Mouse (Mus musculus): ENCODE measurements around the gene Nfe2. TPM values are rescaled to one million over a fixed set of nuclear protein-coding genes. Genes with fewer than 3 reads are reported as not detected.

Nfe2 gene
- polyA plus RNA-seq, 1 experiment from 2014 or later, result 0.30 TPM

- no peaks in the 10 kb centered on the region for H3K27me3 ChIP-seq (replicated peaks; ENCODE audit: control insufficient read depth, insufficient read depth, low read length)
- H3K9ac ChIP-seq (replicated peaks; ENCODE audit: low read depth, low read length), result peak overlapping the region; percentile 7; the same call in 1 of the 2 replicates
- no peak for ATAC-seq
- H3K4me2 ChIP-seq (ENCODE audit: low read length), result no peak overlapping the region
- 37% methylated on average over 5 of the region's 5 CpGs for WGBS
- peak overlapping the region; percentile 63 for H3K27ac ChIP-seq (ENCODE audit: low read length)
- H3K4me1 ChIP-seq (replicated peaks; ENCODE audit: control insufficient read depth, insufficient read depth, low read length), result peaks cover 75% of the 10 kb centered on the region
- no peaks in the 10 kb centered on the region for H3K36me3 ChIP-seq (ENCODE audit: control insufficient read depth, insufficient read depth)
- H3K9me3 ChIP-seq (ENCODE audit: control insufficient read depth, low read length), result no peaks in the 10 kb centered on the region
- no peak overlapping the region for H3K4me3 ChIP-seq (replicated peaks; ENCODE audit: low read length)
These were observed 43.5 kb upstream of the Nfe2 start for GRCm38 (mm10) chr15:103301547-103302340.

GRCm38 (mm10) chr15:103301046-103301445, 42.8 kb upstream of the Nfe2 start:
- H3K27me3 ChIP-seq (replicated peaks; ENCODE audit: control insufficient read depth, insufficient read depth, low read length), result no peaks in the 10 kb centered on the region
- H3K4me2 ChIP-seq (ENCODE audit: low read length), result no peak overlapping the region; the same call in 1 of the 2 replicates
- H3K36me3 ChIP-seq (ENCODE audit: control insufficient read depth, insufficient read depth), result no peaks in the 10 kb centered on the region
- ATAC-seq, result no peak
- H3K27ac ChIP-seq (ENCODE audit: low read length), result peak overlapping the region; percentile 97
- H3K4me1 ChIP-seq (replicated peaks; ENCODE audit: control insufficient read depth, insufficient read depth, low read length), result peaks cover 72% of the 10 kb centered on the region
- no peak overlapping the region for H3K4me3 ChIP-seq (replicated peaks; ENCODE audit: low read length)
- H3K9ac ChIP-seq (replicated peaks; ENCODE audit: low read depth, low read length), result peak overlapping the region; percentile 12; the same call in 1 of the 2 replicates
- 6% methylated on average over 2 of the region's 2 CpGs for WGBS
- H3K9me3 ChIP-seq (ENCODE audit: control insufficient read depth, low read length), result no peaks in the 10 kb centered on the region

- H3K4me1 ChIP-seq (replicated peaks; ENCODE audit: control insufficient read depth, insufficient read depth, low read length), result peaks cover 67% of the 10 kb centered on the region
- peak overlapping the region; percentile 40 for H3K4me3 ChIP-seq (replicated peaks; ENCODE audit: low read length)
- H3K4me2 ChIP-seq (ENCODE audit: low read length), result peak overlapping the region; percentile 55
- H3K36me3 ChIP-seq (ENCODE audit: control insufficient read depth, insufficient read depth), result no peaks in the 10 kb centered on the region
- peak overlapping the region; percentile 63 for H3K9ac ChIP-seq (replicated peaks; ENCODE audit: low read depth, low read length)
- WGBS, result 13% methylated on average over 2 of the region's 2 CpGs
- H3K27ac ChIP-seq (ENCODE audit: low read length), result peak overlapping the region; percentile 97
- H3K27me3 ChIP-seq (replicated peaks; ENCODE audit: control insufficient read depth, insufficient read depth, low read length), result no peaks in the 10 kb centered on the region
- H3K9me3 ChIP-seq (ENCODE audit: control insufficient read depth, low read length), result no peaks in the 10 kb centered on the region
- no peak for ATAC-seq
These were observed 42.4 kb upstream of the Nfe2 start for GRCm38 (mm10) chr15:103300560-103300959.

- peak overlapping the region; percentile 40 for H3K4me3 ChIP-seq (replicated peaks; ENCODE audit: low read length)
- WGBS, result 3% methylated on average over 18 of the region's 18 CpGs
- peak overlapping the region; percentile 97 for H3K27ac ChIP-seq (ENCODE audit: low read length)
- peak; percentile 56 for ATAC-seq
- peak overlapping the region; percentile 63 for H3K9ac ChIP-seq (replicated peaks; ENCODE audit: low read depth, low read length)
- H3K36me3 ChIP-seq (ENCODE audit: control insufficient read depth, insufficient read depth), result no peaks in the 10 kb centered on the region
- H3K27me3 ChIP-seq (replicated peaks; ENCODE audit: control insufficient read depth, insufficient read depth, low read length), result no peaks in the 10 kb centered on the region
- H3K4me1 ChIP-seq (replicated peaks; ENCODE audit: control insufficient read depth, insufficient read depth, low read length), result peaks cover 67% of the 10 kb centered on the region
- no peaks in the 10 kb centered on the region for H3K9me3 ChIP-seq (ENCODE audit: control insufficient read depth, low read length)
- H3K4me2 ChIP-seq (ENCODE audit: low read length), result peak overlapping the region; percentile 55
These were observed 41.9 kb upstream of the Nfe2 start for GRCm38 (mm10) chr15:103300067-103300471.

GRCm38 (mm10) chr15:103299644-103300043, 41.4 kb upstream of the Nfe2 start:
- ATAC-seq, result peak; percentile 7
- peak overlapping the region; percentile 40 for H3K4me3 ChIP-seq (replicated peaks; ENCODE audit: low read length)
- peak overlapping the region; percentile 55 for H3K4me2 ChIP-seq (ENCODE audit: low read length)
- peak overlapping the region; percentile 63 for H3K9ac ChIP-seq (replicated peaks; ENCODE audit: low read depth, low read length)
- no peaks in the 10 kb centered on the region for H3K27me3 ChIP-seq (replicated peaks; ENCODE audit: control insufficient read depth, insufficient read depth, low read length)
- peaks cover 67% of the 10 kb centered on the region for H3K4me1 ChIP-seq (replicated peaks; ENCODE audit: control insufficient read depth, insufficient read depth, low read length)
- H3K9me3 ChIP-seq (ENCODE audit: control insufficient read depth, low read length), result no peaks in the 10 kb centered on the region
- no peaks in the 10 kb centered on the region for H3K36me3 ChIP-seq (ENCODE audit: control insufficient read depth, insufficient read depth)
- peak overlapping the region; percentile 97 for H3K27ac ChIP-seq (ENCODE audit: low read length)
- WGBS, result 6% methylated on average over 8 of the region's 8 CpGs

GRCm38 (mm10) chr15:103298861-103299616, 40.8 kb upstream of the Nfe2 start:
- H3K4me2 ChIP-seq (ENCODE audit: low read length), result peak overlapping the region; percentile 55
- ATAC-seq, result no peak
- no peak overlapping the region; the same call in 1 of the 2 replicates for H3K4me3 ChIP-seq (replicated peaks; ENCODE audit: low read length)
- no peaks in the 10 kb centered on the region for H3K36me3 ChIP-seq (ENCODE audit: control insufficient read depth, insufficient read depth)
- peak overlapping the region; percentile 63 for H3K9ac ChIP-seq (replicated peaks; ENCODE audit: low read depth, low read length)
- WGBS, result 40% methylated on average over 5 of the region's 5 CpGs
- peak overlapping the region; percentile 97 for H3K27ac ChIP-seq (ENCODE audit: low read length)
- H3K4me1 ChIP-seq (replicated peaks; ENCODE audit: control insufficient read depth, insufficient read depth, low read length), result peaks cover 61% of the 10 kb centered on the region
- H3K9me3 ChIP-seq (ENCODE audit: control insufficient read depth, low read length), result no peaks in the 10 kb centered on the region
- H3K27me3 ChIP-seq (replicated peaks; ENCODE audit: control insufficient read depth, insufficient read depth, low read length), result no peaks in the 10 kb centered on the region

- no peaks in the 10 kb centered on the region for H3K27me3 ChIP-seq (replicated peaks; ENCODE audit: control insufficient read depth, insufficient read depth, low read length)
- peak overlapping the region; percentile 97 for H3K27ac ChIP-seq (ENCODE audit: low read length)
- no peaks in the 10 kb centered on the region for H3K9me3 ChIP-seq (ENCODE audit: control insufficient read depth, low read length)
- peaks cover 52% of the 10 kb centered on the region for H3K4me1 ChIP-seq (replicated peaks; ENCODE audit: control insufficient read depth, insufficient read depth, low read length)
- no peak overlapping the region for H3K9ac ChIP-seq (replicated peaks; ENCODE audit: low read depth, low read length)
- H3K36me3 ChIP-seq (ENCODE audit: control insufficient read depth, insufficient read depth), result peaks cover under 1% of the 10 kb centered on the region; the same call in 1 of the 2 replicates
- 47% methylated on average over 3 of the region's 3 CpGs for WGBS
- H3K4me3 ChIP-seq (replicated peaks; ENCODE audit: low read length), result no peak overlapping the region
- H3K4me2 ChIP-seq (ENCODE audit: low read length), result no peak overlapping the region
- peak; percentile 26; the same call in 1 of the 2 replicates for ATAC-seq
These were observed 39.8 kb upstream of the Nfe2 start for GRCm38 (mm10) chr15:103298026-103298425.

- peak; percentile 2; the same call in 1 of the 2 replicates for ATAC-seq
These were observed 39.1 kb upstream of the Nfe2 start for GRCm38 (mm10) chr15:103297313-103297712.

GRCm38 (mm10) chr15:103295851-103296250, 37.6 kb upstream of the Nfe2 start:
- Histone ChIP-seq H3K4me1 (replicated peaks; ENCODE audit: control insufficient read depth, insufficient read depth, low read length) (peaks cover 40% of the 10 kb centered on the region), H3K9me3 (ENCODE audit: control insufficient read depth, low read length) (no peaks in the 10 kb centered on the region), H3K27me3 (replicated peaks; ENCODE audit: control insufficient read depth, insufficient read depth, low read length) (no peaks in the 10 kb centered on the region), H3K36me3 (ENCODE audit: control insufficient read depth, insufficient read depth) (peaks cover 15% of the 10 kb centered on the region), H3K9ac (replicated peaks; ENCODE audit: low read depth, low read length) (no peak overlapping the region), H3K4me2 (ENCODE audit: low read length) (no peak overlapping the region), H3K27ac (ENCODE audit: low read length) (no peak overlapping the region), H3K4me3 (replicated peaks; ENCODE audit: low read length) (no peak overlapping the region)
- 6% methylated on average over 5 of the region's 5 CpGs for WGBS
- ATAC-seq, result no peak

More at GRCm38 (mm10) chr15:103297313-103297712, 39.1 kb upstream of the Nfe2 start:
- Histone ChIP-seq H3K4me2 (ENCODE audit: low read length) (no peak overlapping the region), H3K4me3 (replicated peaks; ENCODE audit: low read length) (no peak overlapping the region), H3K4me1 (replicated peaks; ENCODE audit: control insufficient read depth, insufficient read depth, low read length) (peaks cover 52% of the 10 kb centered on the region), H3K27me3 (replicated peaks; ENCODE audit: control insufficient read depth, insufficient read depth, low read length) (no peaks in the 10 kb centered on the region), H3K36me3 (ENCODE audit: control insufficient read depth, insufficient read depth) (peaks cover 8% of the 10 kb centered on the region), H3K9me3 (ENCODE audit: control insufficient read depth, low read length) (no peaks in the 10 kb centered on the region), H3K27ac (ENCODE audit: low read length) (peak overlapping the region; percentile 97), H3K9ac (replicated peaks; ENCODE audit: low read depth, low read length) (no peak overlapping the region)
- 27% methylated on average over 6 of the region's 6 CpGs for WGBS
